ENCODE assay signal across 8 mouse cellular contexts in the genomic region with DNA sequence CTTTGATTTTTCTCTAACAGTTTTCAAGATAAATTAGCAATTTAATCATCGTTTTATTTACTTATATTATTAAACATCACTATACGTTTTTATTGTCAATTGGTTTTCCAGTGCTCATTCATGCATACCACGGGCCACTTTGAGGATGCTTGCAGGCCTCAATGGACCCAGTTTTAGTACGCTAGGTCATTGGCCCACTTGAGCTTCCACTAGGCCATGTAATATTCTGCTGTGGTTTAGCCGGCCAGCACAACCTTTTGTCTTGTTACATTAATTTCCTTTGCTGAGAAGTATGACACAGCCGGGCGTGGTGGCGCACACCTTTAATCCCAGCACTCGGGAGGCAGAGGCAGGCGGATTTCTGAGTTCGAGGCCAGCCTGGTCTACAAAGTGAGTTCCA. TPM values are rescaled to one million over a fixed set of nuclear protein-coding genes. Genes with fewer than 3 reads are reported as not detected.
A peak's percentile ranks its signal among the peaks of the same experiment; 100 is the strongest.
DNase-seq lines count a peak whose midpoint lies in the region; ATAC-seq lines count a peak whose summit lies in the region.

No protein-coding gene starts in this region.

- no peaks in the 10 kb centered on the region for H3K9me3 ChIP-seq in forebrain, embryonic 14.5 days (replicated peaks; ENCODE audit: control insufficient read depth, low read length)
- no peaks in the 10 kb centered on the region for H3K9me3 ChIP-seq in liver, embryonic 16.5 days (replicated peaks; ENCODE audit: control insufficient read depth, low read length)

- H3K4me1 ChIP-seq in forebrain, embryonic 14.5 days (ENCODE audit: control insufficient read depth, insufficient read depth, low read length): peaks cover 11% of the 10 kb centered on the region; the same call in 1 of the 2 replicates
- H3K4me1 ChIP-seq in liver, embryonic 16.5 days (ENCODE audit: control insufficient read depth, low read depth, low read length): peaks cover 23% of the 10 kb centered on the region

- no peak for ATAC-seq in forebrain, embryonic 14.5 days
- no peak for ATAC-seq in liver, embryonic 16.5 days (ENCODE audit: low read depth)

- peak overlapping the region; percentile 67 for H3K4me2 ChIP-seq in forebrain, embryonic 14.5 days (ENCODE audit: low read length)
- peak overlapping the region; percentile 95 for H3K4me2 ChIP-seq in liver, embryonic 16.5 days (ENCODE audit: low read depth, low read length)

- peak; percentile 74 for DNase-seq in heart, adult 11 months
- no peak for DNase-seq in heart, adult 9 months (ENCODE audit: low spot score in 2 of 2)
- DNase-seq in 3T3-L1 (ENCODE audit: low read depth, low spot score): peak; percentile 17
- DNase-seq in forebrain, embryonic 14.5 days (ENCODE audit: low spot score): no peak
- DNase-seq in left cerebral cortex, postnatal 14 days (ENCODE audit: low spot score in 2 of 2): no peak
- DNase-seq in urinary bladder, postnatal 4 days (ENCODE audit: low spot score in 2 of 2): no peak
- DNase-seq in adrenal gland, adult (ENCODE audit: inconsistent age in 2 of 2, low spot score in 1 of 2): no peak

- peak overlapping the region; percentile 59 for H3K4me3 ChIP-seq in forebrain, embryonic 14.5 days (ENCODE audit: low read depth, low read length)
- H3K4me3 ChIP-seq in liver, embryonic 16.5 days (ENCODE audit: low read depth, low read length): peak overlapping the region; percentile 77

- H3K27me3 ChIP-seq in forebrain, embryonic 14.5 days (replicated peaks; ENCODE audit: control insufficient read depth, insufficient read depth, low read length): no peaks in the 10 kb centered on the region
- H3K27me3 ChIP-seq in liver, embryonic 16.5 days (ENCODE audit: control insufficient read depth, insufficient read depth, low read depth, low read length): no peaks in the 10 kb centered on the region

- peak overlapping the region; percentile 75; the same call in 1 of the 2 replicates for H3K9ac ChIP-seq in forebrain, embryonic 14.5 days (ENCODE audit: low read length)
- H3K9ac ChIP-seq in liver, embryonic 16.5 days (ENCODE audit: low read depth, low read length): peak overlapping the region; percentile 82

- WGBS in forebrain, embryonic 14.5 days: 75% methylated on average over 11 of the region's 11 CpGs
- 68% methylated on average over 11 of the region's 11 CpGs for WGBS in liver, embryonic 16.5 days (ENCODE audit: insufficient replicate concordance)

- intact Hi-C loops in left cerebral cortex, postnatal 14 days (cut with DNase I): loop anchor here (5.0 kb wide), 1 partner anchor 157 kb away; no protein-coding TSS in a partner anchor

- no peak overlapping the region for H3K27ac ChIP-seq in forebrain, embryonic 14.5 days (ENCODE audit: low read depth, low read length)
- no peak overlapping the region for H3K27ac ChIP-seq in liver, embryonic 16.5 days (ENCODE audit: low read length)

- peaks cover 23% of the 10 kb centered on the region for H3K36me3 ChIP-seq in forebrain, embryonic 14.5 days (ENCODE audit: control insufficient read depth, insufficient read depth, low read length)
- H3K36me3 ChIP-seq in liver, embryonic 16.5 days (ENCODE audit: control insufficient read depth, insufficient read depth): no peaks in the 10 kb centered on the region; the same call in 1 of the 2 replicates

RNA-seq across cellular contexts. Expression of a gene that starts 0.8 kb away (rescaled TPM):
- 7.4 and 10.3 TPM in 2 replicates for polyA plus RNA-seq in forebrain, embryonic 14.5 days (2014; fragmentation: Nextera tagmentation; extraction: Ambion mirVana)
- 4.9 and 5.4 TPM in 2 replicates for polyA plus RNA-seq in liver, embryonic 16.5 days (2015; fragmentation: Nextera tagmentation; extraction: Ambion mirVana)
- 1 to 10 TPM; 6.4 to 8.2 TPM for total RNA-seq in left cerebral cortex, postnatal 14 days (2021)

RNA-seq across cellular contexts. Expression of a gene that starts 57.0 kb away (rescaled TPM):
- polyA plus RNA-seq in forebrain, embryonic 14.5 days (2014; fragmentation: Nextera tagmentation; extraction: Ambion mirVana): 37.9 and 45.2 TPM in 2 replicates
- polyA plus RNA-seq in liver, embryonic 16.5 days (2015; fragmentation: Nextera tagmentation; extraction: Ambion mirVana): 12.9 and 13.2 TPM in 2 replicates
- total RNA-seq in left cerebral cortex, postnatal 14 days (2021): 10 to 100 TPM; 86.3 to 86.9 TPM

Comparison
In these comparisons a context has a peak if more than half of its experiments do, and no peak if none do; other contexts are left out.
1. DNase-seq: peak in heart, adult 11 months (single experiment) and 3T3-L1 (single experiment); none in heart, adult 9 months (0 of 2), forebrain, embryonic 14.5 days (single experiment), left cerebral cortex, postnatal 14 days (0 of 2), urinary bladder, postnatal 4 days (0 of 2) and adrenal gland, adult (0 of 2).